Mouse (Mus musculus): ENCODE data around the gene Lce1g.

- peak; percentile 24; the same call in 1 of the 2 replicates for TF ChIP-seq CTCF (IDR thresholded peaks at IDR 0.05)
- TF ChIP-seq EP300 (IDR thresholded peaks at IDR 0.05): no peak
These were observed 37.0 kb downstream of the Lce1g start for GRCm38 (mm10) chr3:92715122-92715521.
